Mouse (Mus musculus) liver, embryonic 14.5 days (tissue): ENCODE measurements around the gene Ccnd2.

Experiments used
- CTCF ChIP-seq: IDR thresholded peaks from 2 replicates; pipeline ENCODE4 v1.5.1; 2016; ENCODE audit warnings: antibody characterized with exemption, low read depth, control low read depth
- EP300 ChIP-seq: IDR thresholded peaks from 2 replicates; pipeline ENCODE4 v1.6.1; 2016; ENCODE audit warnings: antibody characterized with exemption, low read depth

GRCm38 (mm10) chr6:127148526-127149302 lies 3.3 kb downstream of the Ccnd2 start:
- TF ChIP-seq CTCF: no peak
- no peak for TF ChIP-seq EP300
